Mouse (Mus musculus) kidney, postnatal 0 days (tissue): ENCODE measurements around the gene Ctns. TPM values are rescaled to one million over a fixed set of nuclear protein-coding genes. Genes with fewer than 3 reads are reported as not detected.

ENCODE experiments used
- ATAC-seq: fragments of 200-750 bp; cut with Nextera tagmentation; replicated peaks from 2 replicates; pipeline ENCODE4 v1.8.0; 2017; ENCODE audit warnings: low read depth, moderate number of reproducible peaks, moderate TSS enrichment, moderate library complexity; ENCODE audit not compliant: low FRiP score
- DNase-seq: peaks from one replicate; pipeline ENCODE4 v3.0.0-alpha.2; 2016; ENCODE audit warnings: low spot score
- H3K27ac ChIP-seq: fragments of 300-500 bp; sonication (generic); 2 replicates; pipeline ENCODE4 v1.5.1; 2014; ENCODE audit warnings: mild to moderate bottlenecking
- H3K27me3 ChIP-seq: fragments of 300-500 bp; sonication (generic); 2 replicates; pipeline ENCODE4 v1.6.1; 2014; ENCODE audit warnings: low read length, mixed read lengths; ENCODE audit not compliant: insufficient read depth
- H3K36me3 ChIP-seq: fragments of 300-500 bp; sonication (generic); 2 replicates; pipeline ENCODE4 v1.6.1; 2014; ENCODE audit warnings: low read length, mixed read lengths; ENCODE audit not compliant: insufficient read depth
- H3K4me1 ChIP-seq: fragments of 300-500 bp; sonication (generic); replicated peaks from 2 replicates; pipeline ENCODE4 v1.6.1; 2014; ENCODE audit warnings: antibody characterized with exemption, low read length, mixed read lengths; ENCODE audit not compliant: insufficient read depth
- H3K4me2 ChIP-seq: fragments of 300-500 bp; sonication (generic); 2 replicates; pipeline ENCODE4 v1.6.1; 2014; ENCODE audit warnings: mild to moderate bottlenecking, low read length, moderate library complexity, mixed read lengths
- H3K4me3 ChIP-seq: fragments of 300-500 bp; sonication (generic); replicated peaks from 2 replicates; pipeline ENCODE4 v1.5.1; 2014; ENCODE audit warnings: low read depth, low read length
- H3K9ac ChIP-seq: fragments of 300-500 bp; sonication (generic); 2 replicates; pipeline ENCODE4 v1.6.1; 2014; ENCODE audit warnings: low read depth, low read length
- H3K9me3 ChIP-seq: fragments of 300-500 bp; sonication (generic); replicated peaks from 2 replicates; pipeline ENCODE4 v1.6.1; 2016; ENCODE audit warnings: low read length, inconsistent platforms, mixed read lengths
- CTCF ChIP-seq: IDR thresholded peaks from 2 replicates; pipeline ENCODE4 v1.5.1; 2016; ENCODE audit warnings: antibody characterized with exemption, low read depth, mild to moderate bottlenecking, moderate library complexity
- WGBS: fragments of 180-500 bp; shearing (Covaris S2); extraction: QIAGEN DNeasy Blood & Tissue Kit; methylation state at CpG from one replicate; pipeline ENCODE4 v1.1.7; 2014; 5-methylcytosine and 5-hydroxymethylcytosine counted together
- polyA plus RNA-seq: library from polyadenylated mRNA; unstranded; fragments of >200 nt; fragmentation: Nextera tagmentation; extraction: Ambion mirVana; gene quantifications from 2 replicates; pipeline ENCODE4 v1.2.1, GENCODE M21; 2015

Gene Ctns
- polyA plus RNA-seq, 1 experiment from 2014 or later: 21.7 TPM

DNA sequence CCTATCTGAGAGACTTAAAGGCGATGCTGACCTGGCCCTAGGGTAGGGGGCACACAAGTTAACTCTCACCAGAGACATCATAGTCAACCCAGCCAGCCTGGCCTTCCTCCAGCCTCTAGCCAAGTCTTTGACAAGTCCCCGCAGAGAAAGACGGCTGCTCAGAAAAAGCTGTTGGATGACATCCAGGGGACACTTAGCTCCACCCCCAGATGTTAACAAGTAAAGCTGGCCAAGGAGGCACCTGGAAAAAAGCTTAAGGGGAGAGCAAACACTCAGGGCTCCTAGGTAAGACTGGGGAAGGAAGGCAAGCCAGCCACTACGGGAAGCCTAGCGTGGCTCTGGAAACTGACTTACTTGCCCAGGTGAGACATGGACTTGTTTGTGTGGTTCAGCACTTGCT, 26.7 kb downstream of the Ctns start:
- ATAC-seq (no peak), DNase-seq (peak; percentile 23)
- no peak overlapping the region for H3K4me3 ChIP-seq
- 43% methylated on average over 5 of the region's 5 CpGs for WGBS
- H3K27ac ChIP-seq: 0 out of 2 replicates have a peak overlapping the region, but pooled peaks have one; percentile 20
- TF ChIP-seq CTCF: no peak
- H3K36me3 ChIP-seq: peaks cover 3% of the 10 kb centered on the region; the same call in 1 of the 2 replicates
- no peak overlapping the region for H3K4me2 ChIP-seq
- H3K4me1 ChIP-seq: peaks cover 9% of the 10 kb centered on the region; the same call in 1 of the 2 replicates
- no peaks in the 10 kb centered on the region for H3K9me3 ChIP-seq
- H3K27me3 ChIP-seq: no peaks in the 10 kb centered on the region
- H3K9ac ChIP-seq: no peak overlapping the region

- DNase-seq: peak; percentile 65
- H3K9me3 ChIP-seq: no peaks in the 10 kb centered on the region
Observed at GRCm38 (mm10) chr11:73169231-73169630, 29.6 kb downstream of the Ctns start.

GRCm38 (mm10) chr11:73168576-73168975, 30.3 kb downstream of the Ctns start:
- no peak overlapping the region for H3K27ac ChIP-seq
- 0 out of 2 replicates have a peak, but pooled peaks cover 4% of the 10 kb centered on the region for H3K4me1 ChIP-seq
- H3K9ac ChIP-seq: no peak overlapping the region
- H3K4me3 ChIP-seq: no peak overlapping the region
- H3K36me3 ChIP-seq: no peaks in the 10 kb centered on the region
- DNase-seq (no peak), ATAC-seq (no peak)
- H3K4me2 ChIP-seq: no peak overlapping the region
- H3K27me3 ChIP-seq: no peaks in the 10 kb centered on the region
- no peak for TF ChIP-seq CTCF
- 76% methylated on average over 6 of the region's 6 CpGs for WGBS
- H3K9me3 ChIP-seq: no peaks in the 10 kb centered on the region

More at GRCm38 (mm10) chr11:73169231-73169630, 29.6 kb downstream of the Ctns start:
- Histone ChIP-seq H3K36me3 (no peaks in the 10 kb centered on the region), H3K27ac (no peak overlapping the region), H3K9ac (no peak overlapping the region), H3K4me3 (no peak overlapping the region), H3K4me1 (0 out of 2 replicates have a peak, but pooled peaks cover 4% of the 10 kb centered on the region), H3K27me3 (no peaks in the 10 kb centered on the region), H3K4me2 (no peak overlapping the region)
- ATAC-seq: peak; percentile 37; the same call in 1 of the 2 replicates
- TF ChIP-seq CTCF: peak; percentile 75
- WGBS: 56% methylated on average over 4 of the region's 4 CpGs

GRCm38 (mm10) chr11:73168071-73168470, 30.8 kb downstream of the Ctns start:
- no peak overlapping the region for H3K4me3 ChIP-seq
- TF ChIP-seq CTCF: no peak
- H3K27ac ChIP-seq: no peak overlapping the region
- ATAC-seq (no peak), DNase-seq (no peak)
- no peaks in the 10 kb centered on the region for H3K36me3 ChIP-seq
- no peaks in the 10 kb centered on the region for H3K9me3 ChIP-seq
- WGBS: 85% methylated on average over 8 of the region's 8 CpGs
- H3K4me1 ChIP-seq: 0 out of 2 replicates have a peak, but pooled peaks cover 4% of the 10 kb centered on the region
- H3K4me2 ChIP-seq: no peak overlapping the region
- no peaks in the 10 kb centered on the region for H3K27me3 ChIP-seq
- H3K9ac ChIP-seq: no peak overlapping the region

DNA sequence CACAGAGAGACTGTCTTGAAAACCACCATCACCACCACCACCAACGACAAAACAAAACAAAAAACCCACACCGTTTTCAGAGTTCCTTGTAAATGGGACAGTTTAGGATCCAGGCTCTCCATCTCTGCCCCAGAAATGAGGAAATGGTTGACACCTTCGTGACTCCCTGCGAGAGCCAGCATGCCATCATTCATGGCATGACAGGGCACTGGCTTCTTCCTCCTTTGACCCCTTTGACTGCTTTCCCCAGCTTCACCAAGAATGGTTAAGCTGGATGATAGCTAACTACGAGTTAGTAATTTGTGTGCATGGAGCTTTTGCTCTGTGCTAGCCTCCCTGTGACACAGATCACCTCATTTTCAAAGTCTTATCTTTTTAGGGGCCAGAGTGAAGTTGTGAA, 36.6 kb downstream of the Ctns start:
- Histone ChIP-seq H3K27me3 (peaks cover 8% of the 10 kb centered on the region; the same call in 1 of the 2 replicates), H3K27ac (no peak overlapping the region), H3K4me2 (no peak overlapping the region), H3K4me1 (no peaks in the 10 kb centered on the region), H3K9ac (no peak overlapping the region), H3K9me3 (no peaks in the 10 kb centered on the region), H3K4me3 (no peak overlapping the region), H3K36me3 (no peaks in the 10 kb centered on the region)
- ATAC-seq (no peak), DNase-seq (no peak)
- no peak for TF ChIP-seq CTCF
- WGBS: 45% methylated on average over 5 of the region's 5 CpGs

GRCm38 (mm10) chr11:73161616-73162015, 37.2 kb downstream of the Ctns start:
- H3K27me3 ChIP-seq: peaks cover 8% of the 10 kb centered on the region; the same call in 1 of the 2 replicates
- H3K4me2 ChIP-seq: no peak overlapping the region
- H3K4me1 ChIP-seq: no peaks in the 10 kb centered on the region
- no peak for TF ChIP-seq CTCF
- no peaks in the 10 kb centered on the region for H3K36me3 ChIP-seq
- H3K9ac ChIP-seq: no peak overlapping the region
- WGBS: 87% methylated on average over 4 of the region's 4 CpGs
- no peak overlapping the region for H3K4me3 ChIP-seq
- no peak overlapping the region for H3K27ac ChIP-seq
- ATAC-seq (no peak), DNase-seq (no peak)
- no peaks in the 10 kb centered on the region for H3K9me3 ChIP-seq

- DNase-seq: peak; percentile 49
- Histone ChIP-seq H3K36me3 (no peaks in the 10 kb centered on the region), H3K4me2 (peak overlapping the region; percentile 85), H3K27ac (no peak overlapping the region), H3K27me3 (peaks cover 8% of the 10 kb centered on the region; the same call in 1 of the 2 replicates), H3K4me1 (no peaks in the 10 kb centered on the region), H3K4me3 (peak overlapping the region; percentile 35), H3K9me3 (no peaks in the 10 kb centered on the region), H3K9ac (peak overlapping the region; percentile 38; the same call in 1 of the 2 replicates)
- WGBS: 16% methylated on average over 6 of the region's 6 CpGs
- ATAC-seq: 0 out of 2 replicates have a peak, but pooled peaks have one; percentile 31
- peak; percentile 42; the same call in 1 of the 2 replicates for TF ChIP-seq CTCF
Observed at GRCm38 (mm10) chr11:73160811-73161200, 38.0 kb downstream of the Ctns start.
